Mouse (Mus musculus) liver, embryonic 16.5 days (tissue): ENCODE results near the gene Cnmd. TPM values are rescaled to one million over a fixed set of nuclear protein-coding genes. Genes with fewer than 3 reads are reported as not detected.

Source experiments
- ATAC-seq: fragments of 200-750 bp; cut with Nextera tagmentation; 2 replicates; pipeline ENCODE4 v1.8.0; 2017; ENCODE audit warnings: low read depth, mild to moderate bottlenecking, moderate number of reproducible peaks, moderate library complexity
- H3K27ac ChIP-seq: fragments of 300-500 bp; sonication (generic); 2 replicates; pipeline ENCODE4 v1.5.1; 2014; ENCODE audit warnings: mild to moderate bottlenecking, low read length
- H3K27me3 ChIP-seq: fragments of 300-500 bp; sonication (generic); 2 replicates; pipeline ENCODE4 v1.6.1; 2014; ENCODE audit warnings: low read depth, low read length, mixed read lengths; ENCODE audit not compliant: control insufficient read depth, insufficient read depth
- H3K36me3 ChIP-seq: fragments of 300-500 bp; sonication (generic); 2 replicates; pipeline ENCODE4 v1.6.1; 2014; ENCODE audit warnings: mild to moderate bottlenecking; ENCODE audit not compliant: control insufficient read depth, insufficient read depth
- H3K4me1 ChIP-seq: fragments of 300-500 bp; sonication (generic); 2 replicates; pipeline ENCODE4 v1.6.1; 2014; ENCODE audit warnings: low read depth, low read length, mixed read lengths; ENCODE audit not compliant: control insufficient read depth
- H3K4me2 ChIP-seq: fragments of 300-500 bp; sonication (generic); 2 replicates; pipeline ENCODE4 v1.6.1; 2014; ENCODE audit warnings: low read depth, low read length, mixed read lengths
- H3K4me3 ChIP-seq: fragments of 300-500 bp; sonication (generic); 2 replicates; pipeline ENCODE4 v1.5.1; 2014; ENCODE audit warnings: low read depth, mild to moderate bottlenecking, low read length
- H3K9ac ChIP-seq: fragments of 300-500 bp; sonication (generic); 2 replicates; pipeline ENCODE4 v1.6.1; 2014; ENCODE audit warnings: low read depth, low read length
- H3K9me3 ChIP-seq: fragments of 300-500 bp; sonication (generic); replicated peaks from 2 replicates; pipeline ENCODE4 v1.6.1; 2016; ENCODE audit warnings: low read length; ENCODE audit not compliant: control insufficient read depth
- WGBS: fragments of 180-500 bp; shearing (Covaris S2); extraction: QIAGEN DNeasy Blood & Tissue Kit; methylation state at CpG from one replicate; pipeline ENCODE4 v1.1.7; 2014; ENCODE audit not compliant: insufficient replicate concordance; 5-methylcytosine and 5-hydroxymethylcytosine counted together
- polyA plus RNA-seq: library from polyadenylated mRNA; unstranded; fragments of >200 nt; fragmentation: Nextera tagmentation; extraction: Ambion mirVana; gene quantifications from 2 replicates; pipeline ENCODE4 v1.2.1, GENCODE M21; 2015

Gene Cnmd
- 0.09 TPM in 1 of 2 replicates, not detected in the other for polyA plus RNA-seq

- Histone ChIP-seq H3K27me3 (peaks cover 7% of the 10 kb centered on the region), H3K9ac (no peak within 1 kb of the TSS), H3K9me3 (no peaks in the 10 kb centered on the region), H3K4me2 (peak within 1 kb of the TSS; percentile 42), H3K27ac (no peak within 1 kb of the TSS), H3K4me3 (no peak within 1 kb of the TSS), H3K4me1 (no peaks in the 10 kb centered on the region; the same call in 1 of the 2 replicates), H3K36me3 (no peaks in the 10 kb centered on the region)
- 52% methylated on average over 4 of the region's 4 CpGs for WGBS
- no peak for ATAC-seq
These were observed at the start of gene Cnmd for GRCm38 (mm10) chr14:79662001-79662400. Cnmd (minus strand) TSS chr14:79662170.

GRCm38 (mm10) chr14:79711301-79711700, 49.3 kb upstream of the Cnmd start:
- no peak for ATAC-seq

GRCm38 (mm10) chr14:79703523-79704172, 41.7 kb upstream of the Cnmd start:
- Histone ChIP-seq H3K27me3 (no peaks in the 10 kb centered on the region), H3K9me3 (no peaks in the 10 kb centered on the region), H3K4me3 (no peak overlapping the region), H3K4me2 (no peak overlapping the region), H3K9ac (no peak overlapping the region), H3K4me1 (no peaks in the 10 kb centered on the region), H3K36me3 (no peaks in the 10 kb centered on the region), H3K27ac (no peak overlapping the region)
- WGBS: 77% methylated on average over 22 of the region's 22 CpGs
- no peak for ATAC-seq

More at GRCm38 (mm10) chr14:79711301-79711700, 49.3 kb upstream of the Cnmd start:
- H3K27me3 ChIP-seq: no peaks in the 10 kb centered on the region
- no peaks in the 10 kb centered on the region for H3K4me1 ChIP-seq
- 80% methylated on average over 4 of the region's 4 CpGs for WGBS
- no peak overlapping the region for H3K4me2 ChIP-seq
- no peaks in the 10 kb centered on the region for H3K36me3 ChIP-seq
- H3K9ac ChIP-seq: no peak overlapping the region
- H3K9me3 ChIP-seq: no peaks in the 10 kb centered on the region
- no peak overlapping the region for H3K4me3 ChIP-seq
- no peak overlapping the region for H3K27ac ChIP-seq

GRCm38 (mm10) chr14:79701606-79702005, 39.6 kb upstream of the Cnmd start:
- no peak for ATAC-seq
- Histone ChIP-seq H3K4me1 (no peaks in the 10 kb centered on the region), H3K9ac (no peak overlapping the region), H3K4me3 (no peak overlapping the region), H3K4me2 (no peak overlapping the region), H3K9me3 (no peaks in the 10 kb centered on the region), H3K27me3 (no peaks in the 10 kb centered on the region), H3K27ac (no peak overlapping the region), H3K36me3 (no peaks in the 10 kb centered on the region)
- 55% methylated on average over 5 of the region's 5 CpGs for WGBS

GRCm38 (mm10) chr14:79701054-79701453, 39.1 kb upstream of the Cnmd start:
- Histone ChIP-seq H3K4me3 (no peak overlapping the region), H3K4me1 (no peaks in the 10 kb centered on the region), H3K4me2 (no peak overlapping the region), H3K27me3 (no peaks in the 10 kb centered on the region), H3K27ac (no peak overlapping the region), H3K9me3 (no peaks in the 10 kb centered on the region), H3K36me3 (no peaks in the 10 kb centered on the region), H3K9ac (no peak overlapping the region)
- ATAC-seq: no peak
- 55% methylated on average over 7 of the region's 7 CpGs for WGBS

GRCm38 (mm10) chr14:79699381-79699780, 37.4 kb upstream of the Cnmd start:
- H3K9me3 ChIP-seq: no peaks in the 10 kb centered on the region
- no peak overlapping the region for H3K4me2 ChIP-seq
- H3K36me3 ChIP-seq: no peaks in the 10 kb centered on the region
- H3K9ac ChIP-seq: no peak overlapping the region
- H3K4me1 ChIP-seq: no peaks in the 10 kb centered on the region
- H3K4me3 ChIP-seq: no peak overlapping the region
- no peak for ATAC-seq
- 49% methylated on average over 6 of the region's 6 CpGs for WGBS
- H3K27ac ChIP-seq: no peak overlapping the region
- H3K27me3 ChIP-seq: no peaks in the 10 kb centered on the region

DNA sequence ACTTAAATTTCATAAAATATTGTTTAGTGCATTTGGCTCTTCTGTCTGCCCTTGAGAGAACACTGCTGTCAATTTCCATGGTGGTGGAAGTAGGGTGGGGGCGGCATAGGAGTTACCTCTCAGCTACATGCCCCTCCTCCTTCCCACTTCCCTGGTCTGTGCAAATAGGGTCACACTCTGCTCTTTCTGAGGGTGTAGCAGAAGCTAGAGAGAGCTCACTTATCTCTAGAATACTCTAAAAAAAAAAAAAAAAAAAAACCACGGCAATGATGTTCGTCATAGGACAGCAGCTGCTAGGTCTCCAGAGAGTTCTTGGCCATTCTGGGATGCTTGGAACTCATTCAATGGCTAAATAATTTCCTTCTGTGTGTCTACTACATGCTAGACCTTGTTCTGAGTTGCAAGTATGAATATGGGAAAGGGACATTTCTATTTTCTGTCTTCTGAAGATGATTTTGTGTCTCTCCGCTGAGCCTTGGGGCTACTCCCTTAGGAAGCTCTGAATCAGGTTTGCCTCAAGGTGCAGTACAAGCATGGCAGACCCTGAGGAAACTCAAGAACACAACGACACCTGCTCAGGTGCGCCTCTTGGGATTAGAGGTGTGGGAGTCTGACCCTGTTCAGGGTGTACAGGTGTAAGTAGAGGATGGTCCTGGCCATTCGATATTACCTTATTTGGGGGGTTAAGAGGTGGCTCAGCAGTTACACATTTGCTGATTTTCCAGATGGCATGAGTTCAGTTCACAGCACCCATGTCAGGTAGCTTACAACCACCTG, 28.3 kb upstream of the Cnmd start:
- Histone ChIP-seq H3K4me3 (no peak overlapping the region), H3K9me3 (no peaks in the 10 kb centered on the region), H3K27me3 (no peaks in the 10 kb centered on the region), H3K27ac (no peak overlapping the region), H3K36me3 (no peaks in the 10 kb centered on the region), H3K4me2 (no peak overlapping the region), H3K4me1 (no peaks in the 10 kb centered on the region), H3K9ac (no peak overlapping the region)
- no peak for ATAC-seq
- WGBS: 60% methylated on average over 7 of the region's 7 CpGs

GRCm38 (mm10) chr14:79680652-79681051, 18.7 kb upstream of the Cnmd start:
- H3K27me3 ChIP-seq: no peaks in the 10 kb centered on the region
- no peak overlapping the region for H3K4me3 ChIP-seq
- H3K36me3 ChIP-seq: no peaks in the 10 kb centered on the region
- no peak for ATAC-seq
- 58% methylated on average over 5 of the region's 5 CpGs for WGBS
- no peaks in the 10 kb centered on the region for H3K9me3 ChIP-seq
- H3K4me2 ChIP-seq: no peak overlapping the region
- no peak overlapping the region for H3K27ac ChIP-seq
- no peaks in the 10 kb centered on the region for H3K4me1 ChIP-seq
- no peak overlapping the region for H3K9ac ChIP-seq
